Mouse (Mus musculus) kidney, postnatal 14 days (tissue): Measurements from ENCODE around the gene Fsip1.

Experiments
- DNase-seq: peaks from one replicate; pipeline ENCODE4 v3.0.0; 2022; ENCODE audit warnings: mixed read lengths

Fsip1 gene

GRCm38 (mm10) chr2:118120751-118121150 is 136.0 kb downstream of the Fsip1 start:
- no peak for DNase-seq

GRCm38 (mm10) chr2:118120095-118120494 is 136.7 kb downstream of the Fsip1 start:
- DNase-seq, result no peak

GRCm38 (mm10) chr2:118119684-118120083 is 137.1 kb downstream of the Fsip1 start:
- no peak for DNase-seq

- no peak for DNase-seq
Measured at GRCm38 (mm10) chr2:118118515-118118914, 138.3 kb downstream of the Fsip1 start.

- no peak for DNase-seq
Measured at GRCm38 (mm10) chr2:118118045-118118444, 138.7 kb downstream of the Fsip1 start.

- DNase-seq, result no peak
Measured at GRCm38 (mm10) chr2:118117401-118117800, 139.4 kb downstream of the Fsip1 start.

- no peak for DNase-seq
Measured at GRCm38 (mm10) chr2:118116754-118117290, 139.9 kb downstream of the Fsip1 start.

- no peak for DNase-seq
Measured at GRCm38 (mm10) chr2:118116180-118116579, 140.6 kb downstream of the Fsip1 start.

GRCm38 (mm10) chr2:118115647-118116046 is 141.1 kb downstream of the Fsip1 start:
- no peak for DNase-seq

GRCm38 (mm10) chr2:118114671-118115070 is 142.1 kb downstream of the Fsip1 start:
- DNase-seq, result no peak

- DNase-seq, result peak; percentile 66
Measured at GRCm38 (mm10) chr2:118113808-118114524, 142.8 kb downstream of the Fsip1 start.

GRCm38 (mm10) chr2:118112846-118113479 is 143.8 kb downstream of the Fsip1 start:
- peak; percentile 42 for DNase-seq

- no peak for DNase-seq
Measured at GRCm38 (mm10) chr2:118112438-118112837, 144.3 kb downstream of the Fsip1 start.

GRCm38 (mm10) chr2:118111488-118112131 is 145.2 kb downstream of the Fsip1 start, which contains the start of gene Thbs1:
Gene Thbs1, plus strand, starts transcription at chr2:118111876.
- DNase-seq, result peak; percentile 88

GRCm38 (mm10) chr2:118111116-118111487 is 145.7 kb downstream of the Fsip1 start:
- peak; percentile 92 for DNase-seq

GRCm38 (mm10) chr2:118110225-118110915 is 146.4 kb downstream of the Fsip1 start:
- peak; percentile 54 for DNase-seq

- DNase-seq, result no peak
Measured at GRCm38 (mm10) chr2:118102169-118102568, 154.6 kb downstream of the Fsip1 start.

GRCm38 (mm10) chr2:118099104-118099503 is 157.7 kb downstream of the Fsip1 start:
- no peak for DNase-seq

- no peak for DNase-seq
Measured at GRCm38 (mm10) chr2:118091226-118091625, 165.5 kb downstream of the Fsip1 start.

GRCm38 (mm10) chr2:118087044-118087726 is 169.6 kb downstream of the Fsip1 start:
- DNase-seq, result no peak

- DNase-seq, result no peak
Measured at GRCm38 (mm10) chr2:118085647-118086046, 171.1 kb downstream of the Fsip1 start.

GRCm38 (mm10) chr2:118084693-118085092 is 172.1 kb downstream of the Fsip1 start:
- DNase-seq, result no peak
